Mouse (Mus musculus): ENCODE data around the gene Ptafr. TPM values are rescaled to one million over a fixed set of nuclear protein-coding genes. Genes with fewer than 3 reads are reported as not detected.
A peak's percentile ranks its signal among the peaks of the same experiment; 100 is the strongest.

The Ptafr gene
- total and polyA plus RNA-seq, 2 experiments from 2014 or later: 0.38 TPM

- no peak overlapping the region for H3K27ac ChIP-seq (ENCODE audit: low read depth, low read length)
- no peak overlapping the region for H3K4me3 ChIP-seq (ENCODE audit: low read depth, low read length)
- no peak overlapping the region for H3K9ac ChIP-seq
- 61% methylated on average over 2 of the region's 2 CpGs for WGBS
- ATAC-seq: no peak
- H3K36me3 ChIP-seq (ENCODE audit: insufficient read depth): peaks cover 10% of the 10 kb centered on the region; the same call in 1 of the 2 replicates
- no peak for DNase-seq
- H3K9me3 ChIP-seq (ENCODE audit: low read length): no peaks in the 10 kb centered on the region
- no peak overlapping the region for H3K4me2 ChIP-seq (ENCODE audit: low read depth)
- TF ChIP-seq CTCF (IDR thresholded peaks at IDR 0.05; ENCODE audit: low read depth): peak; percentile 14; the same call in 1 of the 2 replicates
- no peaks in the 10 kb centered on the region for H3K27me3 ChIP-seq (ENCODE audit: insufficient read depth, low read length)
- H3K4me1 ChIP-seq (ENCODE audit: insufficient read depth): no peaks in the 10 kb centered on the region
Observed at GRCm38 (mm10) chr4:132526678-132527077, 37.2 kb upstream of the Ptafr start.

- no peak for ATAC-seq
- no peak overlapping the region for H3K4me2 ChIP-seq (ENCODE audit: low read depth)
- H3K9me3 ChIP-seq (ENCODE audit: low read length): no peaks in the 10 kb centered on the region
- H3K9ac ChIP-seq: no peak overlapping the region
- no peaks in the 10 kb centered on the region for H3K27me3 ChIP-seq (ENCODE audit: insufficient read depth, low read length)
- H3K27ac ChIP-seq (ENCODE audit: low read depth, low read length): no peak overlapping the region
- 92% methylated on average over 8 of the region's 8 CpGs for WGBS
- peaks cover 10% of the 10 kb centered on the region; the same call in 1 of the 2 replicates for H3K4me1 ChIP-seq (ENCODE audit: insufficient read depth)
- TF ChIP-seq CTCF (IDR thresholded peaks at IDR 0.05; ENCODE audit: low read depth): no peak
- no peak overlapping the region for H3K4me3 ChIP-seq (ENCODE audit: low read depth, low read length)
- H3K36me3 ChIP-seq (ENCODE audit: insufficient read depth): peaks cover 10% of the 10 kb centered on the region; the same call in 1 of the 2 replicates
- no peak for DNase-seq
Observed at GRCm38 (mm10) chr4:132527917-132528522, 35.8 kb upstream of the Ptafr start.

GRCm38 (mm10) chr4:132529344-132529743, 34.5 kb upstream of the Ptafr start:
- Histone ChIP-seq H3K9me3 (ENCODE audit: low read length) (no peaks in the 10 kb centered on the region), H3K9ac (no peak overlapping the region), H3K36me3 (ENCODE audit: insufficient read depth) (peaks cover 10% of the 10 kb centered on the region; the same call in 1 of the 2 replicates), H3K4me1 (ENCODE audit: insufficient read depth) (peaks cover 15% of the 10 kb centered on the region; the same call in 1 of the 2 replicates), H3K27me3 (ENCODE audit: insufficient read depth, low read length) (no peaks in the 10 kb centered on the region), H3K4me3 (ENCODE audit: low read depth, low read length) (no peak overlapping the region), H3K27ac (ENCODE audit: low read depth, low read length) (no peak overlapping the region), H3K4me2 (ENCODE audit: low read depth) (no peak overlapping the region)
- no peak for ATAC-seq
- no peak for DNase-seq
- WGBS: 88% methylated on average over 4 of the region's 4 CpGs
- TF ChIP-seq CTCF (IDR thresholded peaks at IDR 0.05; ENCODE audit: low read depth): no peak

GRCm38 (mm10) chr4:132530033-132530804, 33.6 kb upstream of the Ptafr start:
- 97% methylated on average over 20 of the region's 20 CpGs for WGBS
- Histone ChIP-seq H3K4me2 (ENCODE audit: low read depth) (no peak overlapping the region), H3K27me3 (ENCODE audit: insufficient read depth, low read length) (no peaks in the 10 kb centered on the region), H3K36me3 (ENCODE audit: insufficient read depth) (peaks cover 10% of the 10 kb centered on the region; the same call in 1 of the 2 replicates), H3K9ac (no peak overlapping the region), H3K4me1 (ENCODE audit: insufficient read depth) (peaks cover 15% of the 10 kb centered on the region; the same call in 1 of the 2 replicates), H3K9me3 (ENCODE audit: low read length) (no peaks in the 10 kb centered on the region), H3K4me3 (ENCODE audit: low read depth, low read length) (no peak overlapping the region), H3K27ac (ENCODE audit: low read depth, low read length) (no peak overlapping the region)
- ATAC-seq (no peak), DNase-seq (no peak)
- no peak for TF ChIP-seq CTCF (IDR thresholded peaks at IDR 0.05; ENCODE audit: low read depth)

- H3K36me3 ChIP-seq (ENCODE audit: insufficient read depth): peaks cover 10% of the 10 kb centered on the region; the same call in 1 of the 2 replicates
- 18% methylated on average over 5 of the region's 5 CpGs for WGBS
- H3K27ac ChIP-seq (ENCODE audit: low read depth, low read length): peak overlapping the region; percentile 99
- ATAC-seq: peak; percentile 3; the same call in 1 of the 2 replicates
- H3K9me3 ChIP-seq (ENCODE audit: low read length): no peaks in the 10 kb centered on the region
- peak overlapping the region; percentile 74 for H3K4me2 ChIP-seq (ENCODE audit: low read depth)
- H3K4me1 ChIP-seq (ENCODE audit: insufficient read depth): peaks cover 20% of the 10 kb centered on the region; the same call in 1 of the 2 replicates
- peak overlapping the region; percentile 85 for H3K4me3 ChIP-seq (ENCODE audit: low read depth, low read length)
- no peak for DNase-seq
- H3K9ac ChIP-seq: peak overlapping the region; percentile 100
- no peak for TF ChIP-seq CTCF (IDR thresholded peaks at IDR 0.05; ENCODE audit: low read depth)
- H3K27me3 ChIP-seq (ENCODE audit: insufficient read depth, low read length): no peaks in the 10 kb centered on the region
Observed at GRCm38 (mm10) chr4:132532496-132532895, 31.4 kb upstream of the Ptafr start.

GRCm38 (mm10) chr4:132532981-132533916, 30.6 kb upstream of the Ptafr start, which contains the start of gene Atpif1:
Gene Atpif1 (minus strand): TSS chr4:132533659.
- peak within 1 kb of the TSS; percentile 100 for H3K9ac ChIP-seq
- H3K27me3 ChIP-seq (ENCODE audit: insufficient read depth, low read length): no peaks in the 10 kb centered on the region
- H3K4me3 ChIP-seq (ENCODE audit: low read depth, low read length): peak within 1 kb of the TSS; percentile 85
- under 1% methylated on average over 63 of the region's 63 CpGs for WGBS
- H3K4me2 ChIP-seq (ENCODE audit: low read depth): peak within 1 kb of the TSS; percentile 74
- H3K36me3 ChIP-seq (ENCODE audit: insufficient read depth): peaks cover 10% of the 10 kb centered on the region; the same call in 1 of the 2 replicates
- DNase-seq (peak; percentile 97), ATAC-seq (peak; percentile 95)
- no peaks in the 10 kb centered on the region for H3K9me3 ChIP-seq (ENCODE audit: low read length)
- H3K4me1 ChIP-seq (ENCODE audit: insufficient read depth): peaks cover 20% of the 10 kb centered on the region; the same call in 1 of the 2 replicates
- peak within 1 kb of the TSS; percentile 99 for H3K27ac ChIP-seq (ENCODE audit: low read depth, low read length)
- TF ChIP-seq CTCF (IDR thresholded peaks at IDR 0.05; ENCODE audit: low read depth): no peak
